Mouse (Mus musculus): ENCODE data around the gene Mphosph6.

DNA sequence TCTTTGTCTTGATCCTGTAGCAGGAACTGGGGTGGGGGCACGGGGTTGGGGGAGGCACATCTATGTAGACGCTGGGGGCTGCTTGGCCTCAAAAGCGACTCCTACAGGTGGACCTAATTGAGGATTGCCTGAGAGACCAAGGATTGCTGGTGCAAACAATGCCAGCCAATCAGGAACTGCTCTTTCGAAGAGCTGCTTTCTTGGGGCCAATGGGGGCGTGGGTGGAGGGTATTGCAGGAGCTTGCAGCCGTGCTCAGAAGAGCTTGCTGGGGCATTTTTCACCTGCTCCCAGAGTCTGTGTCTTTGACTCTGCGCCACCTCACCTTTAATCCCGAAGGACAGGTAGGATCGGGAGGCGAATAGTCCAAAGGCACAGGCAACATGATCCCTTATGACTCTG, 26.1 kb downstream of the Mphosph6 start:
- TF ChIP-seq CTCF (IDR thresholded peaks at IDR 0.05) (no peak), EP300 (IDR thresholded peaks at IDR 0.05) (no peak)
